Mouse (Mus musculus) embryonic fibroblast, embryonic 13.5 days (primary cell): Measurements from ENCODE around the gene Dnajc6.
A peak's percentile ranks its signal among the peaks of the same experiment; 100 is the strongest.

ENCODE experiments used
- CTCF ChIP-seq: IDR thresholded peaks from 2 replicates; pipeline ENCODE4 v1.5.1; 2011; ENCODE audit warnings: mild to moderate bottlenecking, control low read depth, low read length, moderate library complexity, borderline replicate concordance; ENCODE audit not compliant: insufficient read depth
- POLR2A ChIP-seq: IDR thresholded peaks from 2 replicates; pipeline ENCODE4 v1.6.1; 2011; ENCODE audit warnings: low read depth, mild to moderate bottlenecking, control low read depth, low read length, moderate library complexity

- TF ChIP-seq CTCF = no peak
- TF ChIP-seq POLR2A = peak; percentile 42; the same call in 1 of the 2 replicates
Observed at GRCm38 (mm10) chr4:101647976-101648642, 151.7 kb downstream of the Dnajc6 start.
